10 mouse cellular contexts compared by ENCODE assay signal in the genomic region with DNA sequence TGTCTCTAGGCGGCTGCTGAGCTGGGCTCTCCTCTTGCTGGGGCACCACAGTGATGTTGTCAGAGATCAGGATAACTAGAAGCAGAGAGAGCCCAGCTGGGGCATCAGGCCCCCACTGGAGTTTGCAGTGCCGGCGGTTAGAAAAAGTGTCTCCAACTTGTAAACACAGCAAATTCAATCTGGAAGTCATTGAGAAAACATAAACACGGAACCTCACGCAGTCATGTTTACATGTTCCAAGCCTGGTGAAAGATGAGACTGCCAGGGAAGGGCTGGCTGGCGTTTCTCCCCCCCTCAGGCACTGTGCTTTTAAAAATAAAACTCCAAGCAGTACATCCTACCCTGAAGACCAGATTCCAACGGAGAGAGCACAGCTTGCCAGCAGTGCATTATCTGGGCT. TPM values are rescaled to one million over a fixed set of nuclear protein-coding genes. Genes with fewer than 3 reads are reported as not detected.
DNase-seq lines count a peak whose midpoint lies in the region; ATAC-seq and TF ChIP-seq lines count a peak whose summit lies in the region.
"Had no signal": no experiment of that assay in that cellular context is flagged by ENCODE, and none has a peak within 500 bp of the region (broad histone marks: within the 10 kb centered on the region; RNA-seq: fewer than 3 reads in every experiment).

No protein-coding gene starts in this region.

- 0 out of 2 replicates have a peak overlapping the region, but pooled peaks have one; percentile 13 for H3K27ac ChIP-seq in midbrain, embryonic 10.5 days (replicated peaks)
- no peak overlapping the region for H3K27ac ChIP-seq in midbrain, embryonic 14.5 days (replicated peaks; ENCODE audit: low read depth, low read length)
- peak overlapping the region; percentile 64 for H3K27ac ChIP-seq in limb, embryonic 12.5 days
- H3K27ac ChIP-seq in stomach, postnatal 0 days (replicated peaks) = peak overlapping the region; percentile 31; the same call in 1 of the 2 replicates
- no peak overlapping the region; the same call in 1 of the 2 replicates for H3K27ac ChIP-seq in liver, embryonic 11.5 days (ENCODE audit: low read depth, low read length)
- H3K27ac ChIP-seq: liver, embryonic 14.5 days had no signal

- peaks cover 22% of the 10 kb centered on the region for H3K4me1 ChIP-seq in midbrain, embryonic 10.5 days
- no peaks in the 10 kb centered on the region for H3K4me1 ChIP-seq in midbrain, embryonic 14.5 days (ENCODE audit: control insufficient read depth, insufficient read depth, low read length)
- peaks cover 17% of the 10 kb centered on the region for H3K4me1 ChIP-seq in limb, embryonic 12.5 days (replicated peaks)
- H3K4me1 ChIP-seq in stomach, postnatal 0 days (replicated peaks; ENCODE audit: control insufficient read depth, insufficient read depth) = no peaks in the 10 kb centered on the region
- 0 out of 2 replicates have a peak, but pooled peaks cover 3% of the 10 kb centered on the region for H3K4me1 ChIP-seq in liver, embryonic 11.5 days (replicated peaks; ENCODE audit: control insufficient read depth, insufficient read depth, low read length)

- H3K9ac ChIP-seq in midbrain, embryonic 14.5 days (replicated peaks; ENCODE audit: low read length) = no peak overlapping the region
- no peak overlapping the region for H3K9ac ChIP-seq in limb, embryonic 12.5 days (replicated peaks)
- H3K9ac ChIP-seq in stomach, postnatal 0 days (ENCODE audit: low read length) = no peak overlapping the region
- no peak overlapping the region for H3K9ac ChIP-seq in liver, embryonic 11.5 days (ENCODE audit: low read depth, low read length)
- H3K9ac ChIP-seq: liver, embryonic 14.5 days had no signal

- WGBS in midbrain, embryonic 10.5 days = 55% methylated on average over 7 of the region's 7 CpGs
- WGBS in midbrain, embryonic 14.5 days = 53% methylated on average over 7 of the region's 7 CpGs
- 9% methylated on average over 7 of the region's 7 CpGs for WGBS in limb, embryonic 12.5 days
- WGBS in stomach, postnatal 0 days = 23% methylated on average over 7 of the region's 7 CpGs
- 31% methylated on average over 7 of the region's 7 CpGs for WGBS in liver, embryonic 11.5 days

- H3K36me3 ChIP-seq in midbrain, embryonic 10.5 days = no peaks in the 10 kb centered on the region
- H3K36me3 ChIP-seq in midbrain, embryonic 14.5 days (ENCODE audit: control insufficient read depth, insufficient read depth, low read length) = no peaks in the 10 kb centered on the region
- H3K36me3 ChIP-seq in limb, embryonic 12.5 days = no peaks in the 10 kb centered on the region
- no peaks in the 10 kb centered on the region for H3K36me3 ChIP-seq in stomach, postnatal 0 days (ENCODE audit: control insufficient read depth, insufficient read depth, low read length)
- no peaks in the 10 kb centered on the region for H3K36me3 ChIP-seq in liver, embryonic 11.5 days (ENCODE audit: control insufficient read depth, insufficient read depth, low read length)

- ATAC-seq in midbrain, embryonic 14.5 days (ENCODE audit: low FRiP score, low TSS enrichment) = no peak
- ATAC-seq in limb, embryonic 12.5 days (ENCODE audit: insufficient number of reproducible peaks, insufficient read depth, low FRiP score, low TSS enrichment, low read depth) = no peak
- ATAC-seq in stomach, postnatal 0 days (ENCODE audit: low FRiP score, low TSS enrichment) = no peak; the same call in 1 of the 2 replicates
- ATAC-seq in liver, embryonic 11.5 days (replicated peaks; ENCODE audit: low FRiP score) = no peak

- no peaks in the 10 kb centered on the region for H3K9me3 ChIP-seq in midbrain, embryonic 10.5 days (replicated peaks)
- H3K9me3 ChIP-seq in midbrain, embryonic 14.5 days (ENCODE audit: control insufficient read depth, low read length) = no peaks in the 10 kb centered on the region
- no peaks in the 10 kb centered on the region for H3K9me3 ChIP-seq in limb, embryonic 12.5 days
- no peaks in the 10 kb centered on the region for H3K9me3 ChIP-seq in stomach, postnatal 0 days (ENCODE audit: control insufficient read depth, low read length)
- H3K9me3 ChIP-seq in liver, embryonic 11.5 days (ENCODE audit: control insufficient read depth, low read length) = no peaks in the 10 kb centered on the region

- TF ChIP-seq EP300 in stomach, postnatal 0 days (optimal IDR thresholded peaks at IDR 0.05) = no peak

- no peak overlapping the region for H3K4me3 ChIP-seq in midbrain, embryonic 10.5 days
- no peak overlapping the region for H3K4me3 ChIP-seq in midbrain, embryonic 14.5 days (replicated peaks; ENCODE audit: low read depth, low read length)
- H3K4me3 ChIP-seq in limb, embryonic 12.5 days (replicated peaks) = no peak overlapping the region
- no peak overlapping the region for H3K4me3 ChIP-seq in stomach, postnatal 0 days (ENCODE audit: low read depth, low read length)
- no peak overlapping the region for H3K4me3 ChIP-seq in liver, embryonic 11.5 days (ENCODE audit: low read depth, low read length)

- peaks cover 84% of the 10 kb centered on the region for H3K27me3 ChIP-seq in midbrain, embryonic 10.5 days (ENCODE audit: low read depth, poor library complexity, severe bottlenecking)
- H3K27me3 ChIP-seq in midbrain, embryonic 14.5 days (ENCODE audit: control insufficient read depth, insufficient read depth, low read length) = no peaks in the 10 kb centered on the region
- H3K27me3 ChIP-seq in limb, embryonic 12.5 days = no peaks in the 10 kb centered on the region
- H3K27me3 ChIP-seq in stomach, postnatal 0 days (ENCODE audit: control insufficient read depth, insufficient read depth, low read length) = no peaks in the 10 kb centered on the region
- H3K27me3 ChIP-seq in liver, embryonic 11.5 days (replicated peaks; ENCODE audit: control insufficient read depth, insufficient read depth, low read length) = no peaks in the 10 kb centered on the region

- peak; percentile 62 for DNase-seq in gastrocnemius, adult 18-20 months (ENCODE audit: low spot score)
- DNase-seq in gastrocnemius, postnatal 4 days (ENCODE audit: low spot score in 2 of 2) = no peak
- peak; percentile 53 for DNase-seq in midbrain, embryonic 10.5 days (ENCODE audit: low spot score)
- no peak for DNase-seq in midbrain, embryonic 14.5 days
- DNase-seq in stomach, postnatal 0 days (ENCODE audit: low spot score) = no peak
- no peak for DNase-seq in liver, embryonic 11.5 days (ENCODE audit: low spot score)
- no peak for DNase-seq in layer of hippocampus, adult 18-20 months (ENCODE audit: low spot score in 2 of 2)
- DNase-seq: kidney, postnatal 4 days had no signal

- H3K4me2 ChIP-seq in midbrain, embryonic 14.5 days (ENCODE audit: low read length) = no peak overlapping the region
- H3K4me2 ChIP-seq in limb, embryonic 12.5 days = peak overlapping the region; percentile 30
- peak overlapping the region; percentile 23 for H3K4me2 ChIP-seq in stomach, postnatal 0 days (replicated peaks; ENCODE audit: low read depth)
- no peak overlapping the region for H3K4me2 ChIP-seq in liver, embryonic 11.5 days

- no peak for TF ChIP-seq CTCF in stomach, postnatal 0 days (IDR thresholded peaks at IDR 0.05; ENCODE audit: low read depth)

RNA-seq across cellular contexts. Expression of a gene that starts 32.3 kb away (rescaled TPM):
- total RNA-seq in gastrocnemius, adult 18-20 months (2021) = 10 to 100 TPM in 1 of 2 experiments, 1 to 10 TPM in 1; 7.6 to 13.0 TPM
- total RNA-seq in gastrocnemius, postnatal 4 days (2021) = 10 to 100 TPM; 29.5 to 30.0 TPM
- polyA plus RNA-seq in midbrain, embryonic 10.5 days (2016; fragmentation: Nextera tagmentation; extraction: Ambion mirVana) = 32.2 and 42.5 TPM in 2 replicates
- 11.3 and 12.7 TPM in 2 replicates for polyA plus RNA-seq in midbrain, embryonic 14.5 days (2014; fragmentation: Nextera tagmentation; extraction: Ambion mirVana)
- polyA plus RNA-seq in limb, embryonic 12.5 days (2016; fragmentation: Nextera tagmentation; extraction: Ambion mirVana) = 74.9 and 76.9 TPM in 2 replicates
- 66.2 and 73.1 TPM in 2 replicates for polyA plus RNA-seq in stomach, postnatal 0 days (2015; fragmentation: Nextera tagmentation; extraction: Ambion mirVana)
- 22.6 and 25.3 TPM in 2 replicates for polyA plus RNA-seq in liver, embryonic 11.5 days (2014; fragmentation: Nextera tagmentation; extraction: Ambion mirVana)
- 10 to 100 TPM; 24.4 to 28.0 TPM for total RNA-seq in layer of hippocampus, adult 18-20 months (2021)

Comparison
In these comparisons a context has a peak if more than half of its experiments do, and no peak if none do; other contexts are left out.
1. DNase-seq: peak in gastrocnemius, adult 18-20 months (single experiment) and midbrain, embryonic 10.5 days (single experiment); none in gastrocnemius, postnatal 4 days (0 of 2), midbrain, embryonic 14.5 days (single experiment), stomach, postnatal 0 days (single experiment), liver, embryonic 11.5 days (single experiment) and layer of hippocampus, adult 18-20 months (0 of 2).
2. H3K27ac ChIP-seq: peak in midbrain, embryonic 10.5 days (single experiment), limb, embryonic 12.5 days (single experiment) and stomach, postnatal 0 days (single experiment); none in midbrain, embryonic 14.5 days (single experiment) and liver, embryonic 11.5 days (single experiment).
3. H3K4me2 ChIP-seq: peak in limb, embryonic 12.5 days (single experiment) and stomach, postnatal 0 days (single experiment); none in midbrain, embryonic 14.5 days (single experiment) and liver, embryonic 11.5 days (single experiment).